Mouse (Mus musculus): ENCODE measurements around the gene Gm49355. TPM values are rescaled to one million over a fixed set of nuclear protein-coding genes. Genes with fewer than 3 reads are reported as not detected.

Gene Gm49355
- total and polyA plus RNA-seq, 3 experiments: 0.17 to 0.29 TPM; not detected in 1

DNA sequence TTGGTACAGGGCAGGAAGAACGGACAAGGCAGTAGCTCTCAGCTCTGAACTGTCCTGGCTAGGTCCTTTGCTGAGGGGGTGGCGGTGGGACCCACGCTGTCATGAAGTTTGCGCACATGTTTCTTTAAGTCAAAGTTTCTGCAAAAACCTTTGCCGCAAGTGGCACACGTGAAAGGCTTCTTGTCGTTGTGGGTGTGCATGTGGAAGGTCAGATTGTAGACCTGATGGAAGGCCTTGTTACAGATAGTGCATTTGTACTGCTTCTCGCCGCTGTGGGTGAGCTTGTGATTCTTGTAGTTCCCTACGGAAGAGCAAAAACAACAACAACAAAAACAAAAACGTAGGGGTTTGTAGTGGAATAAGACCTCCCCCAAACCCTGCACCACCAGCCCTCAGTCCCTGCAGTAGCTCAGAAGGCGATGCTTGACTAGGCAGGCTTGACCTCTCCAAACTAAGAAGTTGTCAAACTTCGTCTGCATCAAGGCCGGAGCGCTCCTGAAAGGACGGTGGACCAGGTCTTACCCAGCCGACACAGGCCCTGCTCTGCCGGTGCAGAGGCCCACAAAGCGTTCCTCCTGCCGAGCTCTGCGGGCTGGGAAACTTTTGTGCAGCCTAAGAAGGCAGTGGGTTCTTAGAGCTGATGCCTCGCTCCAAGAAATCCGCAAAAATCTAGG is 58.8 kb downstream of the Gm49355 start:
- DNase-seq: no peak

DNA sequence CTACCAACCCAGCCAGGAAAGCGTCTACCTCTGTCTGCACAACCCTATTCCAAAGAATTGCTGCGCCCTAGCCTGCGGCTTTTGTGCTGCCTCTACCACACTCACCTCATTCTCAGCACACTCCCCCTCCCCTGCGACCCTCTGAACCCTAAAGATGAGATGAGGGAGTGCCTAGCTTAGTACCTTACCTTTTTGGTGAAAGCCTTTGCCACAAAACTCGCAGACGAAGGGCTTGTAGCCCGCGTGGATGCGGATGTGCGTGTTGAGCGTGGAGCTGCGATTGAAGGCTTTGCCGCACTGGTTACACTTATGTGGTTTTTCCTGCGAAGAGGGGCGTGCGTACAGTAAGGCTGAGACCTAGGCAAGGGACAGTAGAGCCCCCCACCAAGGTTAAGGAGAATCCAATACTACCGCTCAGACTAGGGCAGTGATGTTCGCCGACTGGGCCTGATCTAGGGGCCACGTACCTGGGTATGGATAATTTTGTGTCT is 59.7 kb downstream of the Gm49355 start:
- no peak for DNase-seq

DNA sequence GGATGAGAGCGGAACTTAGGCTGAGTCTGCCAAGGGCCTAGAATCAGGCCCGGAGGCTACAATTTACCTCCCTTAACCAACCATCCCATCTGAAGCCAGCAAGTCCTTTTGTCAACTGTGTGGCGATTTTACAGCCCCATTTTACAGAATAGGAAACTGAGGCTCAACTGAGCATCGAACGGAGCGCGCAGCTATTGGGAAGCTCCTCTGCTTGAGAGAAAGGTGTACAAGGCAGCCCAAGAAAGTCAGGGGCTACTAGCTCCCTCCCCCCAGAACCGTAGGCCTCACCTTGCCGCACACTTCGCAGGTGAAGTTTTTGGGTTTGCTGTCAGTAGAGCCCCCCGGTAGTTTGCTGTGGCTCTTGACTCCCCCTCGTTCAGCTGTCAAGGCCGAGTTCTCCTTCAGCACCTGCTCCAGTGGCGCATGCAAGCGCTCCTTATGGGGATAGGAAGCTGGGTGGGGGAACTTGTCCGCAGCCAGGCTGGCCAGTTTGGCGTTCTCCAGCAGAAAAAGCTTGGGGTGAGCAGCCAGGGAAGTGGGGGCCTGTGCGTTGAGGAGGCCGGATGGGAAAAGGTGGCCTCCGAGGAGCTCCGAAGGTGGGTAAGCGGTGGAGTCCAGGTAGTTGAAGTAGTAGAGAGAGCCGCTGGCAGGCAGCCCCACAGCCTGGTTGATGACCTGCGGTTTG is 60.4 kb downstream of the Gm49355 start:
- DNase-seq: no peak

DNA sequence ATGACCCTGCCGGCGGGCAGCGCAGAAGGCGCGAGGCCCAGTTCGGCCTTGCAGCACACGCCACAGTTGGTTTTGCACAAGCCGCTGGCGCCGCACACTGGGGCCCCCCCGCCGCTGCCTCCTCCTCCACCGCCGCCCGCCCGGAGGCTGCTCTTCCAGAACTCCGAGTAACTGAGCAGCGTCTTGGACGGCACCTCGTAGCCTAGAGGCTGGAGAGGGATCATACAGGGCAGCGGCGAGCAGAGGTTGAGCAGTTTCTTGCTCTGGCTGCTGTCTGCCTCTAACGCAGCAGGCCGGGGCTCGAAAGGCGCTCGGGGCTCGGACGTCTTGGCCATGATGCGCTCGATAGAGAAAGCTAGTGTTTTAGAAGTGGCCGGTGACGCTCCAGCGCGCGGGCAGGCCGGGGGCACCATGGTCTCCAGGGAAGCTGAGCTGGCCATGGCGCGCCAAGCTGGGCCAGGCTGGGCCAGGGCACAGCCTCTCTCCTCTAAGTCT is 61.0 kb downstream of the Gm49355 start:
- peak; percentile 50 for DNase-seq

DNA sequence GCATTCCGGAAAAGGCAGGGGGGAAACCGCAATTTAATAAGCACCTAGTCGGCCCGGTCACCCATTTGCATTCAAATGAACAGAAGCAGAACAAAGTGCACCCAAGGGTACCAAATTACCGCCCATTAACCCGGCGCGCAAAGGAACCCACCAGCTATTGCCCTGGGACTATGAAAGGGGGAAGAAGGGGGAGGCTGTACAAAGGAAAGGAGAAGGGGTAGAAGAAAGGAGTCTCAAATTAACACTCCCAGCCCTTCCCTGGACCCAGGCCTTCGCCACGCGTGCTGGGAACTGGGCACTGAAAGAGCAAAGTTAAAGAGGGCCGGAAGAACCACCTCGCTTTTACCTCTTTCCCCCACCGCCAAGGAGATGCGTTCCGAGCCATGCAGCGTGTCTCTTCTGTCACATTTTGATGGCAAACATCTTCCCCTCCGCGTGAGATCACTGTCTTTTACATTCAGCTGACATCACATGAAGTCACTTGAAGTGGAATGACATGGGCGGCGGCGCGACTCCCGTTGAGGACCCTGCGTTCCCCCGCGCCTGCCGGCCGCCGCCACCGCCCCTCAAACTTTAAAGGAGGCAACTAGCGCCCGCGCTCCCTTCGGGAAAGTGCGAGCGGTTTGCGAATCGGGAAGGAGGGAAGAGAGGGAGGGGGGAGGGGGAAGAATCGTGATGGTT is 61.6 kb downstream of the Gm49355 start:
- DNase-seq: no peak

DNA sequence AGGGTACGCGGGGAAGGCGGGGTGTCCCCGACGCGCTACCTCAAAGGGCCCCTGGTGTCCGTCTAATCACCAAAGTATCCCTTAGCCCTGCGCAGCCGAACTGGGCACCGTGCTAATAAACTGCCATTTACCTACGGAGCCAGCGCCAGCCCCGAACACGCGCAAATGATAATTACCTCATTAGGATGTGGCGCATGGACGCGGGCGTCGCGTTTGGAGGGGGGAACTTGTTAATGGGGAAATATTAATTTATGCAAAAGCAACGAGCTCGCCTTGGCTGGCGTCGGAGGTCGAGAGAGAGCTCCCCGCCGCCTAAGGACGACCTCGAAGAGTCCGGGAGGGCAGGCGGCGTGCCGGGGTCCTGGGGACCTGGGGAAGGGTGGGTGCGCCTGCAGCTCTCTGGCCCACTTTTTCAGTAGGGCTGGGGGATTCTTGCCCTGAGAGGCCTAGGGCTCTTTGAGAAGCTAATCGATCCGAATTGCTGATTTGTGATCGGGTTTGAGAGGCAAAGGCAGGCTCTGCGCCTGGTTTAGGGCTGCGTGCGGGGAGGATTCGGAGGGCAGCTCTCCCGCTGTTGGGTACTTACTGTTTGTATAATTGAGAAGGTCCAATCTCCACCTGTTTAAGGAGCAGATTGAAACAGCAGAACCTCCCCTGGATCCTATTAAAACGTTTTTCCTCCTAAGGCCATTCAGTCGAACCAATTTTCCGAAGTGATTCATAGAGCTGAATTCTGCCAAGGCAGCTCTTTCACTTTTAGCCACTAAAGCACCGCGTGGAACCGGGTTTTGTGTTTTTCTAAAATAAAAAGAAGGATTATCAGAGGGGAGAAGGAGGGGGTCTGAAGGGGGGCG is 62.5 kb downstream of the Gm49355 start:
- DNase-seq: peak; percentile 16

DNA sequence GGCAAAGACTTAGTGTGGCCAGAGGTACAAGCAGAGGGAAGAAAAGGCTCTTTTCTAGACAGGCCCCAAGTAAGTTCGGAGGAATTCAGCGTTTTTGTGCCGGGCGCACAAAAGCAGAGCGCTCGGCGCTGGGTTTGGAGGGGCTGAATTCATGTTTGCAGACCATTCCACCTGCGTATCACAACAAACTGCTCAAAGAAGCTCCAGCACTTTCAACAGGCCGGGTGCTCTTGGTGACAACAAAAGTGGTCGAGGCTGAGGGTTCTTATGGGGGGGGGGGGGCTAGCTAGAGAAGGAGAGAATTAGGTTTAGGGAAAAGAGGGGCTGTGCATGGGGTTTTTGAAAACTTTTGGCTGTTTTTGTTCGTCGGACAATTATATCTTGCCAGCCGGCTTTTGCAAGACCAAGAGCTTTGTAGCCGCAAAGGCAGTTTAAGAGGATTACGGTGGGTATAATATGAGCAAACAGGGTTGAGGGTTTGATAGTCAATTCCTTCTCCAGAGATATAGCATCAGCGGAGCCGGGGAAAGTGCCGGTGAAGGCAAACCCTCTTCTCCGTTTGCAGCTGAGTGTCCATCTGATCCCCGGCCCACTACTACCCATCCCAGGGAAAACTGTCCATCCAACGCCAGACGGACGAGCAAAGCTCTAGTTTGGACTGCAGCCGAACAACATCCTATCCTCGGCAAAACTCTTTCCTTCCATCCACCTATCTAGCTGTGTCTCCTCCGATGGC is 63.3 kb downstream of the Gm49355 start:
- no peak for DNase-seq

DNA sequence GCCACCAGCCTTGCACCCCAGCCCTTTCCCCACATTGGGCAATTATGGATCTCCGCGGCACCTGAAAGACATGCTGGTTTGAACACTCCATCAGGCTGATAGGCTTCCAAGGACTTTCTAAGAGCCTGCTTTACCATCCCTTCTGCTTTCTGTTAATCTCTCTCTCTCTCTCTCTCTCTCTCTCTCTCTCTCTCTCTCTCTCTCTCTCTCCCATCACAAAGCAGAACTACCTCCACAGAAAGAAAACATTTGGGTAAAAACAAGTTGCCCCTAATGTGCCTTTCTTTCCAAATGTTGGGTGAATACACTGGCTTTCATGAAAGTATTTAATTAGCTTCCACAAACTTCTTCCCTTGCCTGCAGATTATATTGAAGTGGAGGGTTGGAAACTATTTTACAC is 64.3 kb downstream of the Gm49355 start, which contains the start of gene Fezf2:
TSS of gene Fezf2 (minus strand) at position 101 of the 400 bp plus-strand sequence.
- no peak for DNase-seq

DNA sequence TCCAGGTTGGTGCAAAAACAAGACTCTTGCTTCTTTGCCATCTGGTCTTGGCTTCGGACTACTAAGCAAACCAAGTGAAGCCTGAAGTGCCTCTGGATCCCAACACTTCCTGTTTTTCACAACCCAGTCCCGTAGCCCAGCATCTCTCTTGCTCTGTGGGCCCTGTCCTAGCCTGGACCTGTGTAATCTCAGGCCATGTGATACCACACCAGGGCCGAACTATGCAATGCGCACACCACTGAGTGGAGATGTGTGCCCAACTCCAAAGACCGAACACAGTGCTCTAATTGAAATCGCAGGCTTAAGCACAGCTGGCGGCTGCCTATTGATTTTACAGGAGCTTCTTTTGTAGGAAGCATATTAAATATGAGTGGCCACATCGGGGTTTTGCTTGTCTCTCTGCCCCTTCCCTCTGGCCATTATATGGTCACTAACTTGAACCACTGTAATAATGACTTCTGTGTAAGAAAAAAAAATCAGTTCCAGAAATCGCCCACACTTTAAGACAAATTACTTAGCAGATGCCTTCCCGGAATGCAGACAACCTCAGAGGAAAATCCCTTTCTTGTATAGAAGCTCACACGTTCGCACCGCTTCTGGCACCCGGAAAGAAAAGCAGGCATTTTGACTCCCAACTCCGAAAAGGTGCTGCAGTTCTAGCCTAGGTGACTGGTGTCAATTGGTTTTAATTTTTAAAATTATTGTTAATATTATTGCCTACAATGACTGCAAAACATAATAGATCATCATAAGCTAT is 65.7 kb downstream of the Gm49355 start:
- no peak for DNase-seq

DNA sequence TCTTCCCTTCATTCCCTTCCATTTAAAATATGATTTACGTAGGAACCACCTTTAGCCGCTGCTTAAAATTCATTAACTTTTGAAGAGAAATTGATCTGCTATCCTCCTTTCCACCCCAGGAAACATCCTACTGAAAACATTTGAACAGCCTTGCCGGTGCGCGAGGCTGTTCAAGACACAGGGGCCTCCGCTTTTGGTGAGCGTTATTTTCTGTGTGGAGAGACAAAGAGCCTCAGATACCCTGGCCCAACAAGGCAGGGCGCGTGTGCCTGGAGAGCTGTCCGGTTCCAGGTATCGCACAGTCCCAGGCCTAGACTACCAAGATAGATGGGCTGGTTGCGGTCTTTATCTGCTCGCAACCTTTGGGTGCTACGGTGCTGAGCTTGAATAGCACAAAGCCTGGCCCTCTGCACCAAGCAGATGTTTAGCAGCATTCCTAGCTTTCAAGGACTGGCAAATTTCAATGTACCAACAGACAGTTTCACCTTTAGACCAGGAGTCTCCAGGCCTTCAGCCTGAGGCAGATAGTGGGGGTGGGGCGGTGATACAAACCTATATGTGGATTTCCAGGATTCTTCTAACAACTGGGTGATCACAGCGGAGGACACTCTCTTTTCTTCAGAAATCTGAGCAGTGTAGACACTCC is 66.6 kb downstream of the Gm49355 start:
- no peak for DNase-seq

Other genes with a start within 250 kb of the Gm49355 start
- 10 to 100 TPM; 39.6 to 47.0 TPM for gene 3830406C13Rik, start 197 bp downstream of the Gm49355 start, total RNA-seq (2021)
- 2.1 and 2.2 TPM in 2 replicates for gene 3830406C13Rik, start 197 bp downstream of the Gm49355 start, polyA plus RNA-seq (2012; rRNA removed)
- not detected for gene Fezf2, start 64.2 kb downstream of the Gm49355 start, total RNA-seq (2021)
- gene Fezf2, start 64.2 kb downstream of the Gm49355 start, polyA plus RNA-seq (2012; rRNA removed): not detected in 2 replicates

Data from adrenal gland, adult 2 months (tissue).